In genomic region chr7:110803131-110803530, GRCm38 (mm10) we compare ENCODE assay signal across 29 mouse cellular contexts. TPM values are rescaled to one million over a fixed set of nuclear protein-coding genes. Genes with fewer than 3 reads are reported as not detected.
"Had no signal": no experiment of that assay in that cellular context is flagged by ENCODE, and none has a peak within 500 bp of the region (broad histone marks: within the 10 kb centered on the region; RNA-seq: fewer than 3 reads in every experiment).

No protein-coding gene starts in this region.

- DNase-seq: left cerebral cortex, postnatal 4 days; liver; liver, embryonic 13.5 days; liver, postnatal 0 days; lung, adult 18-20 months; lung, adult 2 months; lung, embryonic 14.5 days; lung, postnatal 10 days; lung, postnatal 14 days; lung, postnatal 36 days; midbrain, embryonic 14.5 days had no signal

- H3K4me3 ChIP-seq: limb, embryonic 10.5 days; limb, embryonic 12.5 days; limb, embryonic 13.5 days; limb, embryonic 15.5 days; liver, embryonic 12.5 days; liver, embryonic 13.5 days; liver, embryonic 15.5 days; lung, embryonic 15.5 days; megakaryocyte, embryonic 14.5 days; midbrain, embryonic 10.5 days; midbrain, embryonic 12.5 days; midbrain, embryonic 13.5 days; midbrain, embryonic 15.5 days; myocyte; neural tube, embryonic 12.5 days had no signal

- H3K27ac ChIP-seq: limb, embryonic 10.5 days; limb, embryonic 12.5 days; limb, embryonic 13.5 days; limb, embryonic 15.5 days; liver, embryonic 12.5 days; liver, embryonic 13.5 days; liver, embryonic 14.5 days; liver, embryonic 15.5 days; lung, embryonic 15.5 days; macrophage; midbrain, embryonic 10.5 days; midbrain, embryonic 12.5 days; midbrain, embryonic 13.5 days; midbrain, embryonic 15.5 days; neural tube, embryonic 12.5 days had no signal

RNA-seq across cellular contexts. Expression of gene Lyve1, which starts 59.9 kb away (rescaled TPM):
- total RNA-seq: megakaryocyte-erythroid progenitor cell, adult 5-6 weeks; monocyte, adult 5-6 weeks had no signal
